Comparison of ENCODE assay signal across 8 mouse cellular contexts in the genomic region with DNA sequence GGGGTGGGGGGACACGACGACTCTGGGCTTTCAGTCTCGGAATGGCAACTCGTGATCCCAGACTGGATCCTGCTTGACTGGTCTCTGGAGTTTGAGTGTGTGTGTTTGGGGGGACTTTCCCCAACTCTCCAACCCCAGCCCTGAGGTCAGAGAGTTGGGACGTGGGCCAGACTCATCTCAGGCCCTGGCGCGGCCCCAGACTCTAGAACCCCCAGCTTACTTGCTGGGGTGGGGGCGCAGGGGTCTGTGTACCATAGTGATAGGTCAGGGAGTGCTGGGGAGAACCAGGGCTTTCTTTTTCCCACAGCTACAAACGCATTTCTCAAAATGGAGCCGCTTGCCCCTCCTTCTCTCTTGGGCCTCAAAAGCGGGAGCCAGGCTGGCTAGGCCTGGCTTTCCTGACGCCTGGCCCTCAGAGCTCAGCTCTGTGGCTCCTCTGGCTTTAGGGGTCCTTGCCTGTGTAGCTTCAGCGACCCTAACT. TPM values are rescaled to one million over a fixed set of nuclear protein-coding genes. Genes with fewer than 3 reads are reported as not detected.
DNase-seq lines count a peak whose midpoint lies in the region; ATAC-seq and TF ChIP-seq lines count a peak whose summit lies in the region.

No protein-coding gene starts in this region.

- H3K9ac ChIP-seq in lung, embryonic 16.5 days (ENCODE audit: low read length): peak overlapping the region; percentile 90

- no peak overlapping the region for H3K27ac ChIP-seq in thymus, adult 2 months (ENCODE audit: control insufficient read depth, insufficient read depth, low read length)
- peak overlapping the region; percentile 98 for H3K27ac ChIP-seq in forebrain, embryonic 10.5 days
- H3K27ac ChIP-seq in lung, embryonic 16.5 days (ENCODE audit: low read length): peak overlapping the region; percentile 100

- no peak for ATAC-seq in lung, embryonic 16.5 days (ENCODE audit: low read depth)
- ATAC-seq in granulocyte monocyte progenitor cell, adult 5-6 weeks (replicated peaks; ENCODE audit: poor library complexity, severe bottlenecking): no peak
- ATAC-seq in CD4-positive, CD25-positive, alpha-beta regulatory T cell, adult 4 months: no peak

- TF ChIP-seq POLR2A in thymus, adult 2 months (IDR thresholded peaks at IDR 0.05; ENCODE audit: control insufficient read depth, extremely low read depth, insufficient read depth, low read length, poor library complexity): no peak

- peaks cover 34% of the 10 kb centered on the region for H3K4me1 ChIP-seq in thymus, adult 2 months (replicated peaks; ENCODE audit: control insufficient read depth, insufficient read depth, low read length)
- peaks cover 80% of the 10 kb centered on the region for H3K4me1 ChIP-seq in forebrain, embryonic 10.5 days
- H3K4me1 ChIP-seq in lung, embryonic 16.5 days (replicated peaks; ENCODE audit: control insufficient read depth, insufficient read depth, low read length): peaks cover 56% of the 10 kb centered on the region

- no peaks in the 10 kb centered on the region for H3K9me3 ChIP-seq in forebrain, embryonic 10.5 days
- no peaks in the 10 kb centered on the region for H3K9me3 ChIP-seq in lung, embryonic 16.5 days (ENCODE audit: control insufficient read depth, low read length)

- peak overlapping the region; percentile 3; the same call in 1 of the 2 replicates for H3K4me3 ChIP-seq in thymus, adult 2 months (ENCODE audit: control insufficient read depth, insufficient read depth, low read length)
- H3K4me3 ChIP-seq in forebrain, embryonic 10.5 days: peak overlapping the region; percentile 84
- H3K4me3 ChIP-seq in lung, embryonic 16.5 days (ENCODE audit: low read length): peak overlapping the region; percentile 69

- TF ChIP-seq CTCF in thymus, adult 2 months (IDR thresholded peaks at IDR 0.05; ENCODE audit: borderline replicate concordance, control insufficient read depth, extremely low read depth, insufficient read depth, low read length, poor library complexity): no peak

- peak overlapping the region; percentile 97 for H3K4me2 ChIP-seq in lung, embryonic 16.5 days (ENCODE audit: low read depth, low read length)

- 29% methylated on average over 13 of the region's 13 CpGs for WGBS in thymus, adult 2 months
- 0% methylated on average over 13 of the region's 13 CpGs for WGBS in forebrain, embryonic 10.5 days
- 0% methylated on average over 13 of the region's 13 CpGs for WGBS in lung, embryonic 16.5 days

- no peaks in the 10 kb centered on the region for H3K36me3 ChIP-seq in thymus, adult 2 months (ENCODE audit: control insufficient read depth, insufficient read depth, low read length)
- peaks cover 39% of the 10 kb centered on the region for H3K36me3 ChIP-seq in forebrain, embryonic 10.5 days (replicated peaks)
- H3K36me3 ChIP-seq in lung, embryonic 16.5 days (ENCODE audit: control insufficient read depth, insufficient read depth, low read length): peaks cover 11% of the 10 kb centered on the region

- no peak for DNase-seq in thymus, adult 2 months
- DNase-seq in thymus, postnatal 36 days: no peak
- DNase-seq in forebrain, embryonic 10.5 days (ENCODE audit: extremely low spot score, low spot score): peak; percentile 48
- DNase-seq in induced T-regulatory cell, adult 2 months (ENCODE audit: low read depth): peak; percentile 26
- no peak for DNase-seq in layer of hippocampus, postnatal 25 days (ENCODE audit: extremely low spot score in 1 of 2, low spot score in 1 of 2)

- no peaks in the 10 kb centered on the region; the same call in 1 of the 2 replicates for H3K27me3 ChIP-seq in thymus, adult 2 months (ENCODE audit: control insufficient read depth, insufficient read depth, low read length)
- H3K27me3 ChIP-seq in forebrain, embryonic 10.5 days (ENCODE audit: poor library complexity, severe bottlenecking): no peaks in the 10 kb centered on the region
- no peaks in the 10 kb centered on the region for H3K27me3 ChIP-seq in lung, embryonic 16.5 days (ENCODE audit: control insufficient read depth, insufficient read depth, low read depth, low read length)

RNA-seq across cellular contexts. Expression of a gene that starts 4.2 kb away (rescaled TPM):
- polyA plus RNA-seq in thymus, adult 2 months (2012; rRNA removed): 37.6 and 41.2 TPM in 2 replicates
- 47.9 and 52.4 TPM in 2 replicates for polyA plus RNA-seq in forebrain, embryonic 10.5 days (2016; fragmentation: Nextera tagmentation; extraction: Ambion mirVana)
- 50.1 and 51.6 TPM in 2 replicates for polyA plus RNA-seq in lung, embryonic 16.5 days (2015; fragmentation: Nextera tagmentation; extraction: Ambion mirVana)
- 4.9 and 7.9 TPM in 2 replicates for total RNA-seq in granulocyte monocyte progenitor cell, adult 5-6 weeks (2014; fragmentation: Nextera tagmentation)
- total RNA-seq in granulocyte monocyte progenitor cell, adult 5-6 weeks (2017): 6.9 and 9.9 TPM in 2 replicates
- polyA plus RNA-seq in CD4-positive, CD25-positive, alpha-beta regulatory T cell, adult 4 months (2017; shearing (Covaris generic)): 1 to 10 TPM in 1 of 2 experiments, under 1 TPM in 1; 0.54 to 1.6 TPM
- total RNA-seq in layer of hippocampus, postnatal 25 days (2021): 10 to 100 TPM; 27.3 to 29.3 TPM

RNA-seq across cellular contexts. Expression of a gene that starts 12.1 kb away (rescaled TPM):
- polyA plus RNA-seq in thymus, adult 2 months (2012; rRNA removed): 121 and 137 TPM in 2 replicates
- polyA plus RNA-seq in forebrain, embryonic 10.5 days (2016; fragmentation: Nextera tagmentation; extraction: Ambion mirVana): 71.4 and 75.0 TPM in 2 replicates
- 65.2 and 67.2 TPM in 2 replicates for polyA plus RNA-seq in lung, embryonic 16.5 days (2015; fragmentation: Nextera tagmentation; extraction: Ambion mirVana)
- total RNA-seq in granulocyte monocyte progenitor cell, adult 5-6 weeks (2014; fragmentation: Nextera tagmentation): 41.8 and 53.7 TPM in 2 replicates
- total RNA-seq in granulocyte monocyte progenitor cell, adult 5-6 weeks (2017): 35.5 and 37.9 TPM in 2 replicates
- 10 to 100 TPM; 45.8 to 63.1 TPM for polyA plus RNA-seq in CD4-positive, CD25-positive, alpha-beta regulatory T cell, adult 4 months (2017; shearing (Covaris generic))
- 10 to 100 TPM; 43.8 to 45.0 TPM for total RNA-seq in layer of hippocampus, postnatal 25 days (2021)

RNA-seq across cellular contexts. Expression of a gene that starts 12.9 kb away (rescaled TPM):
- 11.5 and 11.6 TPM in 2 replicates for polyA plus RNA-seq in thymus, adult 2 months (2012; rRNA removed)
- polyA plus RNA-seq in forebrain, embryonic 10.5 days (2016; fragmentation: Nextera tagmentation; extraction: Ambion mirVana): 34.5 and 35.8 TPM in 2 replicates
- 19.8 and 19.9 TPM in 2 replicates for polyA plus RNA-seq in lung, embryonic 16.5 days (2015; fragmentation: Nextera tagmentation; extraction: Ambion mirVana)
- 27.9 and 30.2 TPM in 2 replicates for total RNA-seq in granulocyte monocyte progenitor cell, adult 5-6 weeks (2014; fragmentation: Nextera tagmentation)
- 20.1 and 23.0 TPM in 2 replicates for total RNA-seq in granulocyte monocyte progenitor cell, adult 5-6 weeks (2017)
- polyA plus RNA-seq in CD4-positive, CD25-positive, alpha-beta regulatory T cell, adult 4 months (2017; shearing (Covaris generic)): 10 to 100 TPM in 1 of 2 experiments, 1 to 10 TPM in 1; 8.6 to 20.3 TPM
- 10 to 100 TPM; 15.4 to 15.5 TPM for total RNA-seq in layer of hippocampus, postnatal 25 days (2021)

RNA-seq across cellular contexts. Expression of a gene that starts 27.1 kb away (rescaled TPM):
- 0.33 and 0.47 TPM in 2 replicates for polyA plus RNA-seq in thymus, adult 2 months (2012; rRNA removed)
- polyA plus RNA-seq in forebrain, embryonic 10.5 days (2016; fragmentation: Nextera tagmentation; extraction: Ambion mirVana): 0.15 and 0.25 TPM in 2 replicates
- polyA plus RNA-seq in lung, embryonic 16.5 days (2015; fragmentation: Nextera tagmentation; extraction: Ambion mirVana): 0.21 and 0.33 TPM in 2 replicates
- total RNA-seq in granulocyte monocyte progenitor cell, adult 5-6 weeks (2014; fragmentation: Nextera tagmentation): 0.24 TPM in 1 of 2 replicates, not detected in the other
- not detected in 2 replicates for total RNA-seq in granulocyte monocyte progenitor cell, adult 5-6 weeks (2017)
- not detected for polyA plus RNA-seq in CD4-positive, CD25-positive, alpha-beta regulatory T cell, adult 4 months (2017; shearing (Covaris generic))
- total RNA-seq in layer of hippocampus, postnatal 25 days (2021): 1 to 10 TPM; 1.8 to 2.9 TPM

RNA-seq across cellular contexts. Expression of a gene that starts 28.9 kb away (rescaled TPM):
- polyA plus RNA-seq in thymus, adult 2 months (2012; rRNA removed): 46.9 and 61.1 TPM in 2 replicates
- 6.3 and 6.9 TPM in 2 replicates for polyA plus RNA-seq in forebrain, embryonic 10.5 days (2016; fragmentation: Nextera tagmentation; extraction: Ambion mirVana)
- 26.0 and 26.1 TPM in 2 replicates for polyA plus RNA-seq in lung, embryonic 16.5 days (2015; fragmentation: Nextera tagmentation; extraction: Ambion mirVana)
- 10.5 and 21.1 TPM in 2 replicates for total RNA-seq in granulocyte monocyte progenitor cell, adult 5-6 weeks (2014; fragmentation: Nextera tagmentation)
- 3.7 and 5.3 TPM in 2 replicates for total RNA-seq in granulocyte monocyte progenitor cell, adult 5-6 weeks (2017)
- 100 to 1,000 TPM in 1 of 2 experiments, 10 to 100 TPM in 1; 92.5 to 132 TPM for polyA plus RNA-seq in CD4-positive, CD25-positive, alpha-beta regulatory T cell, adult 4 months (2017; shearing (Covaris generic))
- 100 to 1,000 TPM in 1 of 2 experiments, 10 to 100 TPM in 1; 89.0 to 105 TPM for total RNA-seq in layer of hippocampus, postnatal 25 days (2021)

Comparison
In these comparisons a context has a peak if more than half of its experiments do, and no peak if none do; other contexts are left out.
1. DNase-seq: peak in forebrain, embryonic 10.5 days (single experiment) and induced T-regulatory cell, adult 2 months (single experiment); none in thymus, adult 2 months (single experiment), thymus, postnatal 36 days (0 of 2) and layer of hippocampus, postnatal 25 days (0 of 2).
2. H3K4me3 ChIP-seq: peak in every context shown above with its lines; median percentile 84 in forebrain, embryonic 10.5 days; 69 in lung, embryonic 16.5 days; 3 in thymus, adult 2 months.
3. RNA of a gene that starts 4.2 kb away (polyA plus RNA-seq): 50.1 to 51.6 TPM in lung, embryonic 16.5 days, 47.9 to 52.4 TPM in forebrain, embryonic 10.5 days and 37.6 to 41.2 TPM in thymus, adult 2 months; 0.54 to 1.6 TPM in CD4-positive, CD25-positive, alpha-beta regulatory T cell, adult 4 months; every median in the first group is over 10 times any median in the second.